Mouse (Mus musculus) stomach, postnatal 0 days (tissue): Measurements from ENCODE around the gene Rangap1. TPM values are rescaled to one million over a fixed set of nuclear protein-coding genes. Genes with fewer than 3 reads are reported as not detected.

Experiments used
- ATAC-seq: fragments of 200-750 bp; cut with Nextera tagmentation; 2 replicates; pipeline ENCODE4 v1.8.0; 2017; ENCODE audit not compliant: low FRiP score, low TSS enrichment
- DNase-seq: peaks from one replicate; pipeline ENCODE4 v3.0.0-alpha.2; 2016; ENCODE audit warnings: low spot score
- H3K27ac ChIP-seq: fragments of 300-500 bp; sonication (generic); replicated peaks from 2 replicates; pipeline ENCODE4 v1.5.1; 2014; ENCODE audit warnings: mild to moderate bottlenecking, control low read depth
- H3K27me3 ChIP-seq: fragments of 300-500 bp; sonication (generic); 2 replicates; pipeline ENCODE4 v1.6.1; 2014; ENCODE audit warnings: low read length; ENCODE audit not compliant: control insufficient read depth, insufficient read depth
- H3K36me3 ChIP-seq: fragments of 300-500 bp; sonication (generic); 2 replicates; pipeline ENCODE4 v1.6.1; 2014; ENCODE audit warnings: low read length, mixed read lengths; ENCODE audit not compliant: control insufficient read depth, insufficient read depth
- H3K4me1 ChIP-seq: fragments of 300-500 bp; sonication (generic); replicated peaks from 2 replicates; pipeline ENCODE4 v1.6.1; 2014; ENCODE audit warnings: antibody characterized with exemption; ENCODE audit not compliant: control insufficient read depth, insufficient read depth
- H3K4me2 ChIP-seq: fragments of 300-500 bp; sonication (generic); replicated peaks from 2 replicates; pipeline ENCODE4 v1.6.1; 2014; ENCODE audit warnings: low read depth, mild to moderate bottlenecking, control low read depth, moderate library complexity
- H3K4me3 ChIP-seq: fragments of 300-500 bp; sonication (generic); 2 replicates; pipeline ENCODE4 v1.5.1; 2014; ENCODE audit warnings: low read depth, low read length, control low read depth
- H3K9ac ChIP-seq: fragments of 300-500 bp; sonication (generic); 2 replicates; pipeline ENCODE4 v1.6.1; 2014; ENCODE audit warnings: mild to moderate bottlenecking, low read length, control low read depth, mixed read lengths
- H3K9me3 ChIP-seq: fragments of 300-500 bp; sonication (generic); 2 replicates; pipeline ENCODE4 v1.6.1; 2016; ENCODE audit warnings: low read length; ENCODE audit not compliant: control insufficient read depth
- CTCF ChIP-seq: IDR thresholded peaks from 2 replicates; pipeline ENCODE4 v1.5.1; 2016; ENCODE audit warnings: antibody characterized with exemption, low read depth, mild to moderate bottlenecking, moderate library complexity
- EP300 ChIP-seq: optimal IDR thresholded peaks from 2 replicates; pipeline ENCODE3; 2016; ENCODE audit warnings: antibody characterized with exemption
- WGBS: fragments of 180-500 bp; shearing (Covaris S2); extraction: QIAGEN DNeasy Blood & Tissue Kit; methylation state at CpG from one replicate; pipeline ENCODE4 v1.1.7; 2014; 5-methylcytosine and 5-hydroxymethylcytosine counted together
- polyA plus RNA-seq: library from polyadenylated mRNA; unstranded; fragments of >200 nt; fragmentation: Nextera tagmentation; extraction: Ambion mirVana; gene quantifications from 2 replicates; pipeline ENCODE4 v1.2.1, GENCODE M21; 2015

Gene Rangap1
- polyA plus RNA-seq, 1 experiment from 2014 or later: 40.2 TPM

- DNase-seq (no peak), ATAC-seq (no peak)
- WGBS: 57% methylated on average over 3 of the region's 3 CpGs
- no peaks in the 10 kb centered on the region for H3K4me1 ChIP-seq
- H3K9ac ChIP-seq: no peak overlapping the region
- H3K4me3 ChIP-seq: no peak overlapping the region
- no peaks in the 10 kb centered on the region for H3K36me3 ChIP-seq
- no peaks in the 10 kb centered on the region for H3K27me3 ChIP-seq
- no peak overlapping the region for H3K27ac ChIP-seq
- TF ChIP-seq CTCF: no peak
- TF ChIP-seq EP300: no peak
- no peak overlapping the region for H3K4me2 ChIP-seq
- H3K9me3 ChIP-seq: no peaks in the 10 kb centered on the region
These were observed 6.0 kb downstream of the Rangap1 start for GRCm38 (mm10) chr15:81739296-81739695.

GRCm38 (mm10) chr15:81735075-81735474 lies 10.3 kb downstream of the Rangap1 start:
- H3K27me3 ChIP-seq: no peaks in the 10 kb centered on the region
- WGBS: 50% methylated on average over 3 of the region's 3 CpGs
- no peak for TF ChIP-seq CTCF
- TF ChIP-seq EP300: no peak
- ATAC-seq: no peak
- no peak overlapping the region for H3K4me2 ChIP-seq
- H3K9ac ChIP-seq: no peak overlapping the region
- no peaks in the 10 kb centered on the region for H3K36me3 ChIP-seq
- H3K9me3 ChIP-seq: no peaks in the 10 kb centered on the region
- H3K4me1 ChIP-seq: no peaks in the 10 kb centered on the region
- no peak for DNase-seq
- H3K4me3 ChIP-seq: no peak overlapping the region
- no peak overlapping the region for H3K27ac ChIP-seq

GRCm38 (mm10) chr15:81729792-81730635 lies 15.3 kb downstream of the Rangap1 start:
- Histone ChIP-seq H3K4me3 (peak overlapping the region; percentile 88), H3K4me2 (peak overlapping the region; percentile 99), H3K4me1 (peaks cover 3% of the 10 kb centered on the region; the same call in 1 of the 2 replicates), H3K36me3 (no peaks in the 10 kb centered on the region), H3K9ac (peak overlapping the region; percentile 76), H3K27me3 (no peaks in the 10 kb centered on the region), H3K9me3 (no peaks in the 10 kb centered on the region), H3K27ac (peak overlapping the region; percentile 81)
- TF ChIP-seq CTCF (no peak), EP300 (no peak)
- DNase-seq (peak; percentile 98), ATAC-seq (peak; percentile 99)
- WGBS: 5% methylated on average over 41 of the region's 41 CpGs

- peak overlapping the region; percentile 88 for H3K4me3 ChIP-seq
- ATAC-seq (peak; percentile 70), DNase-seq (peak; percentile 80)
- H3K36me3 ChIP-seq: no peaks in the 10 kb centered on the region
- H3K4me2 ChIP-seq: peak overlapping the region; percentile 99
- no peaks in the 10 kb centered on the region for H3K27me3 ChIP-seq
- TF ChIP-seq CTCF (no peak), EP300 (no peak)
- peaks cover 3% of the 10 kb centered on the region; the same call in 1 of the 2 replicates for H3K4me1 ChIP-seq
- H3K9ac ChIP-seq: peak overlapping the region; percentile 76
- H3K27ac ChIP-seq: peak overlapping the region; percentile 81
- H3K9me3 ChIP-seq: no peaks in the 10 kb centered on the region
- WGBS: under 1% methylated on average over 47 of the region's 49 CpGs
These were observed 16.0 kb downstream of the Rangap1 start for GRCm38 (mm10) chr15:81729241-81729791.

GRCm38 (mm10) chr15:81725965-81726364 lies 19.4 kb downstream of the Rangap1 start:
- ATAC-seq (no peak), DNase-seq (no peak)
- Histone ChIP-seq H3K9ac (no peak overlapping the region), H3K4me1 (peaks cover 3% of the 10 kb centered on the region; the same call in 1 of the 2 replicates), H3K4me2 (no peak overlapping the region), H3K36me3 (peaks cover 17% of the 10 kb centered on the region; the same call in 1 of the 2 replicates), H3K27me3 (no peaks in the 10 kb centered on the region), H3K9me3 (no peaks in the 10 kb centered on the region), H3K27ac (no peak overlapping the region), H3K4me3 (no peak overlapping the region)
- TF ChIP-seq EP300 (no peak), CTCF (no peak)
- WGBS: 98% methylated on average over 8 of the region's 8 CpGs

- no peak overlapping the region for H3K9ac ChIP-seq
- DNase-seq (no peak), ATAC-seq (no peak)
- H3K4me2 ChIP-seq: no peak overlapping the region
- H3K9me3 ChIP-seq: no peaks in the 10 kb centered on the region
- peaks cover 33% of the 10 kb centered on the region for H3K36me3 ChIP-seq
- peaks cover 2% of the 10 kb centered on the region; the same call in 1 of the 2 replicates for H3K4me1 ChIP-seq
- 0 out of 2 replicates have a peak overlapping the region, but pooled peaks have one; percentile 30 for H3K27ac ChIP-seq
- no peaks in the 10 kb centered on the region for H3K27me3 ChIP-seq
- no peak for TF ChIP-seq CTCF
- TF ChIP-seq EP300: no peak
- 77% methylated on average over 11 of the region's 11 CpGs for WGBS
- no peak overlapping the region for H3K4me3 ChIP-seq
These were observed 21.7 kb downstream of the Rangap1 start for GRCm38 (mm10) chr15:81723653-81724052.
